Mouse (Mus musculus): ENCODE results near the gene Fam227b. TPM values are rescaled to one million over a fixed set of nuclear protein-coding genes. Genes with fewer than 3 reads are reported as not detected.

The Fam227b gene
- polyA plus RNA-seq, 1 experiment from 2014 or later, result not detected

- WGBS, result 80% methylated on average over 1 of the region's 1 CpGs
- Histone ChIP-seq H3K9ac (ENCODE audit: low read length) (no peak overlapping the region), H3K36me3 (ENCODE audit: control insufficient read depth, insufficient read depth, low read length) (no peaks in the 10 kb centered on the region), H3K4me1 (ENCODE audit: control insufficient read depth, insufficient read depth, low read length) (no peaks in the 10 kb centered on the region), H3K27me3 (ENCODE audit: control insufficient read depth, insufficient read depth, low read length) (no peaks in the 10 kb centered on the region), H3K27ac (replicated peaks; ENCODE audit: low read depth, low read length) (no peak overlapping the region), H3K4me3 (ENCODE audit: low read depth, low read length) (no peak overlapping the region), H3K4me2 (ENCODE audit: low read depth, severe bottlenecking) (no peak overlapping the region), H3K9me3 (ENCODE audit: control insufficient read depth, low read length) (no peaks in the 10 kb centered on the region)
- no peak for DNase-seq (ENCODE audit: low spot score)
- ATAC-seq (ENCODE audit: insufficient number of reproducible peaks, low FRiP score, low TSS enrichment, low read depth), result no peak
Observed at GRCm38 (mm10) chr2:126069740-126070139, 82.1 kb downstream of the Fam227b start.

- Histone ChIP-seq H3K9me3 (ENCODE audit: control insufficient read depth, low read length) (no peaks in the 10 kb centered on the region), H3K4me2 (ENCODE audit: low read depth, severe bottlenecking) (no peak overlapping the region), H3K36me3 (ENCODE audit: control insufficient read depth, insufficient read depth, low read length) (no peaks in the 10 kb centered on the region), H3K27me3 (ENCODE audit: control insufficient read depth, insufficient read depth, low read length) (no peaks in the 10 kb centered on the region), H3K4me3 (ENCODE audit: low read depth, low read length) (no peak overlapping the region), H3K27ac (replicated peaks; ENCODE audit: low read depth, low read length) (no peak overlapping the region), H3K9ac (ENCODE audit: low read length) (no peak overlapping the region), H3K4me1 (ENCODE audit: control insufficient read depth, insufficient read depth, low read length) (no peaks in the 10 kb centered on the region)
- ATAC-seq (ENCODE audit: insufficient number of reproducible peaks, low FRiP score, low TSS enrichment, low read depth), result no peak
- 81% methylated on average over 3 of the region's 3 CpGs for whole genome bisulfite sequencing
- no peak for DNase-seq (ENCODE audit: low spot score)
Observed at GRCm38 (mm10) chr2:126065303-126065856, 86.4 kb downstream of the Fam227b start.

- H3K4me2 ChIP-seq (ENCODE audit: low read depth, severe bottlenecking), result no peak overlapping the region
- no peaks in the 10 kb centered on the region for H3K9me3 ChIP-seq (ENCODE audit: control insufficient read depth, low read length)
- no peaks in the 10 kb centered on the region for H3K36me3 ChIP-seq (ENCODE audit: control insufficient read depth, insufficient read depth, low read length)
- WGBS, result 58% methylated on average over 2 of the region's 2 CpGs
- DNase-seq (ENCODE audit: low spot score) (no peak), ATAC-seq (ENCODE audit: insufficient number of reproducible peaks, low FRiP score, low TSS enrichment, low read depth) (no peak)
- H3K9ac ChIP-seq (ENCODE audit: low read length), result no peak overlapping the region
- H3K4me3 ChIP-seq (ENCODE audit: low read depth, low read length), result no peak overlapping the region
- no peaks in the 10 kb centered on the region for H3K27me3 ChIP-seq (ENCODE audit: control insufficient read depth, insufficient read depth, low read length)
- no peaks in the 10 kb centered on the region for H3K4me1 ChIP-seq (ENCODE audit: control insufficient read depth, insufficient read depth, low read length)
- no peak overlapping the region for H3K27ac ChIP-seq (replicated peaks; ENCODE audit: low read depth, low read length)
Observed at GRCm38 (mm10) chr2:126064814-126065213, 87.0 kb downstream of the Fam227b start.

GRCm38 (mm10) chr2:126062876-126063275, 88.9 kb downstream of the Fam227b start:
- H3K4me2 ChIP-seq (ENCODE audit: low read depth, severe bottlenecking), result no peak overlapping the region
- no peak overlapping the region for H3K9ac ChIP-seq (ENCODE audit: low read length)
- no peaks in the 10 kb centered on the region for H3K36me3 ChIP-seq (ENCODE audit: control insufficient read depth, insufficient read depth, low read length)
- no peaks in the 10 kb centered on the region for H3K27me3 ChIP-seq (ENCODE audit: control insufficient read depth, insufficient read depth, low read length)
- ATAC-seq (ENCODE audit: insufficient number of reproducible peaks, low FRiP score, low TSS enrichment, low read depth) (no peak), DNase-seq (ENCODE audit: low spot score) (no peak)
- H3K9me3 ChIP-seq (ENCODE audit: control insufficient read depth, low read length), result no peaks in the 10 kb centered on the region
- no peaks in the 10 kb centered on the region for H3K4me1 ChIP-seq (ENCODE audit: control insufficient read depth, insufficient read depth, low read length)
- no peak overlapping the region for H3K4me3 ChIP-seq (ENCODE audit: low read depth, low read length)
- no peak overlapping the region for H3K27ac ChIP-seq (replicated peaks; ENCODE audit: low read depth, low read length)
- WGBS, result 75% methylated on average over 7 of the region's 7 CpGs

GRCm38 (mm10) chr2:126061037-126061773, 90.6 kb downstream of the Fam227b start:
- Histone ChIP-seq H3K27me3 (ENCODE audit: control insufficient read depth, insufficient read depth, low read length) (no peaks in the 10 kb centered on the region), H3K4me3 (ENCODE audit: low read depth, low read length) (no peak overlapping the region), H3K9me3 (ENCODE audit: control insufficient read depth, low read length) (no peaks in the 10 kb centered on the region), H3K9ac (ENCODE audit: low read length) (no peak overlapping the region), H3K4me1 (ENCODE audit: control insufficient read depth, insufficient read depth, low read length) (no peaks in the 10 kb centered on the region), H3K36me3 (ENCODE audit: control insufficient read depth, insufficient read depth, low read length) (no peaks in the 10 kb centered on the region), H3K4me2 (ENCODE audit: low read depth, severe bottlenecking) (no peak overlapping the region), H3K27ac (replicated peaks; ENCODE audit: low read depth, low read length) (no peak overlapping the region)
- no peak for ATAC-seq (ENCODE audit: insufficient number of reproducible peaks, low FRiP score, low TSS enrichment, low read depth)
- 79% methylated on average over 17 of the region's 17 CpGs for WGBS
- DNase-seq (ENCODE audit: low spot score), result no peak

GRCm38 (mm10) chr2:126060595-126060994, 91.2 kb downstream of the Fam227b start:
- no peaks in the 10 kb centered on the region for H3K36me3 ChIP-seq (ENCODE audit: control insufficient read depth, insufficient read depth, low read length)
- H3K27me3 ChIP-seq (ENCODE audit: control insufficient read depth, insufficient read depth, low read length), result no peaks in the 10 kb centered on the region
- ATAC-seq (ENCODE audit: insufficient number of reproducible peaks, low FRiP score, low TSS enrichment, low read depth) (0 out of 2 replicates have a peak, but pooled peaks have one; percentile 38), DNase-seq (ENCODE audit: low spot score) (no peak)
- H3K4me1 ChIP-seq (ENCODE audit: control insufficient read depth, insufficient read depth, low read length), result no peaks in the 10 kb centered on the region
- H3K27ac ChIP-seq (replicated peaks; ENCODE audit: low read depth, low read length), result no peak overlapping the region
- no peak overlapping the region for H3K9ac ChIP-seq (ENCODE audit: low read length)
- H3K9me3 ChIP-seq (ENCODE audit: control insufficient read depth, low read length), result no peaks in the 10 kb centered on the region
- H3K4me2 ChIP-seq (ENCODE audit: low read depth, severe bottlenecking), result no peak overlapping the region
- WGBS, result 75% methylated on average over 4 of the region's 4 CpGs
- no peak overlapping the region for H3K4me3 ChIP-seq (ENCODE audit: low read depth, low read length)

GRCm38 (mm10) chr2:126053657-126054056, 98.1 kb downstream of the Fam227b start:
- Histone ChIP-seq H3K27ac (replicated peaks; ENCODE audit: low read depth, low read length) (no peak overlapping the region), H3K27me3 (ENCODE audit: control insufficient read depth, insufficient read depth, low read length) (no peaks in the 10 kb centered on the region), H3K4me3 (ENCODE audit: low read depth, low read length) (no peak overlapping the region), H3K9ac (ENCODE audit: low read length) (no peak overlapping the region; the same call in 1 of the 2 replicates), H3K9me3 (ENCODE audit: control insufficient read depth, low read length) (no peaks in the 10 kb centered on the region), H3K4me1 (ENCODE audit: control insufficient read depth, insufficient read depth, low read length) (0 out of 2 replicates have a peak, but pooled peaks cover 3% of the 10 kb centered on the region), H3K36me3 (ENCODE audit: control insufficient read depth, insufficient read depth, low read length) (no peaks in the 10 kb centered on the region), H3K4me2 (ENCODE audit: low read depth, severe bottlenecking) (no peak overlapping the region)
- DNase-seq (ENCODE audit: low spot score), result no peak
- 60% methylated on average over 5 of the region's 5 CpGs for WGBS
- no peak for ATAC-seq (ENCODE audit: insufficient number of reproducible peaks, low FRiP score, low TSS enrichment, low read depth)

GRCm38 (mm10) chr2:126052749-126053557, 98.9 kb downstream of the Fam227b start:
- no peak overlapping the region for H3K4me2 ChIP-seq (ENCODE audit: low read depth, severe bottlenecking)
- no peak overlapping the region for H3K9ac ChIP-seq (ENCODE audit: low read length)
- no peaks in the 10 kb centered on the region for H3K27me3 ChIP-seq (ENCODE audit: control insufficient read depth, insufficient read depth, low read length)
- H3K4me3 ChIP-seq (ENCODE audit: low read depth, low read length), result no peak overlapping the region
- DNase-seq (ENCODE audit: low spot score) (peak; percentile 34), ATAC-seq (ENCODE audit: insufficient number of reproducible peaks, low FRiP score, low TSS enrichment, low read depth) (peak; percentile 54; the same call in 1 of the 2 replicates)
- no peaks in the 10 kb centered on the region for H3K9me3 ChIP-seq (ENCODE audit: control insufficient read depth, low read length)
- H3K36me3 ChIP-seq (ENCODE audit: control insufficient read depth, insufficient read depth, low read length), result no peaks in the 10 kb centered on the region
- H3K27ac ChIP-seq (replicated peaks; ENCODE audit: low read depth, low read length), result no peak overlapping the region
- 14% methylated on average over 6 of the region's 6 CpGs for WGBS
- H3K4me1 ChIP-seq (ENCODE audit: control insufficient read depth, insufficient read depth, low read length), result 0 out of 2 replicates have a peak, but pooled peaks cover 3% of the 10 kb centered on the region

Measured in limb, embryonic 11.5 days (tissue).